Mouse (Mus musculus): ENCODE measurements around the gene Slfn4. TPM values are rescaled to one million over a fixed set of nuclear protein-coding genes. Genes with fewer than 3 reads are reported as not detected.
"Not testable (repeated sequence)": the region's sequence is repeated elsewhere in the genome, so short reads cannot be mapped to it uniquely, and the experiment has no call there.

The Slfn4 gene
- total and polyA plus RNA-seq, 2 experiments from 2014 or later, result 0.07 to 1.1 TPM

DNA sequence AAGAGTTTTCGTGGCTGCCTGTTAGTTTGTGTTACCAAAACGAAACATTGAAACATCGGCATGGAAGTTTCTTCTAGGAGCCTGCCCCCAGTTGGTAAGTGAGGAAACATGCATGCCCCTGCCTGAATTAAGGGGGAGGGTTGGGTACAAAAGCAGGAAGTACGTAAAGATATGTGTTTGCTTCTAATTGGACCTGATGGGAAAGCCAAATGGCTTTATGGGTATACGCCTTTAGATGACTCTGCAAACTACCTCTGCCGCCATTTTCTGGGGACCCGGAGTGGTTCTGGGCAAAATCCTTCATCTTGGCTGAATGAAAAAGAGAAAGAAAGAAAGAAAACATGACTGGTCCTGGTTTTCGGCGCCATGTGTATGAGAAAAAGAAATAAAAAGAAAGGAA, 49.2 kb downstream of the Slfn4 start:
- Histone ChIP-seq H3K4me2 (ENCODE audit: low read depth, low read length) (no peak overlapping the region; the same call in 1 of the 2 replicates), H3K4me3 (ENCODE audit: low read depth, low read length) (peak overlapping the region; percentile 27; the same call in 1 of the 2 replicates), H3K27me3 (ENCODE audit: control insufficient read depth, insufficient read depth, low read length) (no peaks in the 10 kb centered on the region), H3K9me3 (replicated peaks; ENCODE audit: control insufficient read depth, low read length) (no peaks in the 10 kb centered on the region), H3K27ac (ENCODE audit: low read depth) (no peak overlapping the region), H3K36me3 (replicated peaks; ENCODE audit: control insufficient read depth, insufficient read depth, low read length) (no peaks in the 10 kb centered on the region), H3K9ac (replicated peaks; ENCODE audit: low read depth, low read length) (no peak overlapping the region), H3K4me1 (ENCODE audit: control insufficient read depth, insufficient read depth) (no peaks in the 10 kb centered on the region)
- ATAC-seq (ENCODE audit: insufficient read depth, low read depth) (no peak), DNase-seq (ENCODE audit: low spot score) (no peak)
- no peak for TF ChIP-seq EP300 (IDR thresholded peaks at IDR 0.05; ENCODE audit: low read depth)
- 82% methylated on average over 9 of the region's 9 CpGs for WGBS

GRCm38 (mm10) chr11:83224750-83225149, 49.8 kb downstream of the Slfn4 start:
- ATAC-seq (ENCODE audit: insufficient read depth, low read depth) (no peak), DNase-seq (ENCODE audit: low spot score) (no peak)
- no peaks in the 10 kb centered on the region for H3K9me3 ChIP-seq (replicated peaks; ENCODE audit: control insufficient read depth, low read length)
- H3K9ac ChIP-seq (replicated peaks; ENCODE audit: low read depth, low read length), result no peak overlapping the region
- no peak overlapping the region; the same call in 1 of the 2 replicates for H3K4me2 ChIP-seq (ENCODE audit: low read depth, low read length)
- no peaks in the 10 kb centered on the region for H3K27me3 ChIP-seq (ENCODE audit: control insufficient read depth, insufficient read depth, low read length)
- no peaks in the 10 kb centered on the region for H3K36me3 ChIP-seq (replicated peaks; ENCODE audit: control insufficient read depth, insufficient read depth, low read length)
- H3K27ac ChIP-seq (ENCODE audit: low read depth), result no peak overlapping the region
- TF ChIP-seq EP300 (IDR thresholded peaks at IDR 0.05; ENCODE audit: low read depth) (no peak), CTCF (IDR thresholded peaks at IDR 0.05; ENCODE audit: low read depth) (no peak)
- peak overlapping the region; percentile 27; the same call in 1 of the 2 replicates for H3K4me3 ChIP-seq (ENCODE audit: low read depth, low read length)
- WGBS, result 48% methylated on average over 3 of the region's 3 CpGs
- H3K4me1 ChIP-seq (ENCODE audit: control insufficient read depth, insufficient read depth), result no peaks in the 10 kb centered on the region

GRCm38 (mm10) chr11:83225371-83225960, 50.5 kb downstream of the Slfn4 start:
- no peaks in the 10 kb centered on the region for H3K36me3 ChIP-seq (replicated peaks; ENCODE audit: control insufficient read depth, insufficient read depth, low read length)
- no peaks in the 10 kb centered on the region for H3K4me1 ChIP-seq (ENCODE audit: control insufficient read depth, insufficient read depth)
- no peaks in the 10 kb centered on the region for H3K27me3 ChIP-seq (ENCODE audit: control insufficient read depth, insufficient read depth, low read length)
- no peak overlapping the region for H3K9ac ChIP-seq (replicated peaks; ENCODE audit: low read depth, low read length)
- no peak overlapping the region for H3K27ac ChIP-seq (ENCODE audit: low read depth)
- no peak for DNase-seq (ENCODE audit: low spot score)
- ATAC-seq (ENCODE audit: insufficient read depth, low read depth), result no peak
- TF ChIP-seq CTCF (IDR thresholded peaks at IDR 0.05; ENCODE audit: low read depth), result no peak
- no peak for TF ChIP-seq EP300 (IDR thresholded peaks at IDR 0.05; ENCODE audit: low read depth)
- 80% methylated on average over 9 of the region's 9 CpGs for WGBS
- H3K9me3 ChIP-seq (replicated peaks; ENCODE audit: control insufficient read depth, low read length), result no peaks in the 10 kb centered on the region
- no peak overlapping the region; the same call in 1 of the 2 replicates for H3K4me2 ChIP-seq (ENCODE audit: low read depth, low read length)
- no peak overlapping the region for H3K4me3 ChIP-seq (ENCODE audit: low read depth, low read length)

DNA sequence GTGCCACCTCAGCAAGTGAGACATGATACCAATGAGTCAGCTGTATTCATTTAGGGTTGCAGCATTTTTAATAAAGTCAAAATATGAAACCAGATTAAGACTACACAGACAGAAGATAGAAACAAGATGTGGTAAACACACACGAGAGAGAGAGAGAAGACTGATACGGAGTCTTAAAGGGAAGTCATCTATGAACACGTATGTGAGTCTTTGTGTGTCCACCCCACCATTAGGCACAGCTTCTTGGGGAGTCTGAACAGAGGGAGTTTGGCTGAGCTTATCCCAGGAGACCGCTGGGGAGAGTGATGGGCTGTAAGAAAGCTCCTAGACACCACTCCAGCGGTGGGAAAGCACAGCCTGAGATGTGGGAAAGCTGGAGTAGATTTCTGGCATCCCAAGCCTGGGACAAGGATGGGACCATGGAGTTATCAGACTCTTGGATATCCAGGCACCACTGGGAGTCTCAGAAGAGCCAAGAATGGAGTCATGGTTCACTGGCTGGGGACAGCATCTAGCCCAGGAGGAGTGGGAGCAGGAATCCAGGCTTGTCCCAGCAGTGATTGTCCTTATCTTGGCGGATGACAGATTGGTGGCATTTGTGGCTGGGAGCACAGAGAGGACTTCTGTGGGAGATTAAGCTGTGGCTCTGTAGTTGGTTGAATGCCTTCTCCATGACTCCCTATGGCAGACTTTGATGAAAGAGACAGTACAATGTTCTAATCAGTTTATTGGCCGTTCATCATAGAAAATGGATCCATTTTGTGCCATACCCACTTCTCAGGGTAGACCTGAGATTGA, 53.1 kb downstream of the Slfn4 start:
- ATAC-seq (ENCODE audit: insufficient read depth, low read depth), result no peak
- no peaks in the 10 kb centered on the region for H3K36me3 ChIP-seq (replicated peaks; ENCODE audit: control insufficient read depth, insufficient read depth, low read length)
- no peaks in the 10 kb centered on the region for H3K27me3 ChIP-seq (ENCODE audit: control insufficient read depth, insufficient read depth, low read length)
- H3K4me2 ChIP-seq (ENCODE audit: low read depth, low read length), result no peak overlapping the region
- 65% methylated on average over 7 of the region's 7 CpGs for WGBS
- H3K9me3 ChIP-seq (replicated peaks; ENCODE audit: control insufficient read depth, low read length), result no peaks in the 10 kb centered on the region
- H3K4me3 ChIP-seq (ENCODE audit: low read depth, low read length), result no peak overlapping the region
- H3K27ac ChIP-seq (ENCODE audit: low read depth), result no peak overlapping the region
- no peak overlapping the region for H3K9ac ChIP-seq (replicated peaks; ENCODE audit: low read depth, low read length)
- TF ChIP-seq CTCF (IDR thresholded peaks at IDR 0.05; ENCODE audit: low read depth), result no peak
- no peak for TF ChIP-seq EP300 (IDR thresholded peaks at IDR 0.05; ENCODE audit: low read depth)
- DNase-seq (ENCODE audit: low spot score), result no peak
- H3K4me1 ChIP-seq (ENCODE audit: control insufficient read depth, insufficient read depth), result no peaks in the 10 kb centered on the region

GRCm38 (mm10) chr11:83230966-83231365, 56.0 kb downstream of the Slfn4 start:
- Histone ChIP-seq H3K4me2 (ENCODE audit: low read depth, low read length) (no peak overlapping the region), H3K36me3 (replicated peaks; ENCODE audit: control insufficient read depth, insufficient read depth, low read length) (no peaks in the 10 kb centered on the region), H3K9me3 (replicated peaks; ENCODE audit: control insufficient read depth, low read length) (no peaks in the 10 kb centered on the region), H3K27me3 (ENCODE audit: control insufficient read depth, insufficient read depth, low read length) (no peaks in the 10 kb centered on the region), H3K9ac (replicated peaks; ENCODE audit: low read depth, low read length) (no peak overlapping the region), H3K27ac (ENCODE audit: low read depth) (no peak overlapping the region), H3K4me3 (ENCODE audit: low read depth, low read length) (no peak overlapping the region), H3K4me1 (ENCODE audit: control insufficient read depth, insufficient read depth) (no peaks in the 10 kb centered on the region)
- no peak for TF ChIP-seq EP300 (IDR thresholded peaks at IDR 0.05; ENCODE audit: low read depth)
- TF ChIP-seq CTCF (IDR thresholded peaks at IDR 0.05; ENCODE audit: low read depth), result peak; percentile 32
- ATAC-seq (ENCODE audit: insufficient read depth, low read depth) (no peak), DNase-seq (ENCODE audit: low spot score) (no peak)
- WGBS, result 52% methylated on average over 3 of the region's 3 CpGs

GRCm38 (mm10) chr11:83233621-83234020, 58.6 kb downstream of the Slfn4 start:
- H3K27ac ChIP-seq (ENCODE audit: low read depth); H3K27me3 ChIP-seq (ENCODE audit: control insufficient read depth, insufficient read depth, low read length); H3K4me2 ChIP-seq (ENCODE audit: low read depth, low read length); DNase-seq (ENCODE audit: low spot score); H3K4me3 ChIP-seq (ENCODE audit: low read depth, low read length); H3K4me1 ChIP-seq (ENCODE audit: control insufficient read depth, insufficient read depth); H3K36me3 ChIP-seq (replicated peaks; ENCODE audit: control insufficient read depth, insufficient read depth, low read length); H3K9ac ChIP-seq (replicated peaks; ENCODE audit: low read depth, low read length); ATAC-seq (ENCODE audit: insufficient read depth, low read depth); H3K9me3 ChIP-seq (replicated peaks; ENCODE audit: control insufficient read depth, low read length): not testable (repeated sequence)
- 48% methylated on average over 5 of the region's 5 CpGs for WGBS

- not testable (repeated sequence) for H3K36me3 ChIP-seq (replicated peaks; ENCODE audit: control insufficient read depth, insufficient read depth, low read length); H3K4me1 ChIP-seq (ENCODE audit: control insufficient read depth, insufficient read depth); H3K27ac ChIP-seq (ENCODE audit: low read depth); H3K27me3 ChIP-seq (ENCODE audit: control insufficient read depth, insufficient read depth, low read length); ATAC-seq (ENCODE audit: insufficient read depth, low read depth); DNase-seq (ENCODE audit: low spot score); H3K4me3 ChIP-seq (ENCODE audit: low read depth, low read length); H3K4me2 ChIP-seq (ENCODE audit: low read depth, low read length); H3K9ac ChIP-seq (replicated peaks; ENCODE audit: low read depth, low read length); H3K9me3 ChIP-seq (replicated peaks; ENCODE audit: control insufficient read depth, low read length)
- WGBS, result 78% methylated on average over 9 of the region's 9 CpGs
Observed at GRCm38 (mm10) chr11:83237390-83237789, 62.4 kb downstream of the Slfn4 start.

Measured in heart, postnatal 0 days (tissue).